Mouse (Mus musculus) heart, adult 2 months (tissue): Measurements from ENCODE around the gene Amigo3.

Experiments
- CTCF ChIP-seq: fragments of 200-600 bp; IDR thresholded peaks from 2 replicates; pipeline ENCODE4 v1.8.1; 2022; ENCODE audit warnings: antibody characterized with exemption, mild to moderate bottlenecking, moderate library complexity
- EP300 ChIP-seq: fragments of 200-500 bp; IDR thresholded peaks from 2 replicates; pipeline ENCODE4 v1.6.1; 2011; ENCODE audit warnings: low read depth, low read length, control low read depth; ENCODE audit not compliant: insufficient read depth
- POLR2A ChIP-seq: fragments of 200-500 bp; IDR thresholded peaks from 2 replicates; pipeline ENCODE4 v1.6.1; 2011; ENCODE audit warnings: mild to moderate bottlenecking, low read depth, low read length, control low read depth; ENCODE audit not compliant: insufficient read depth

DNA sequence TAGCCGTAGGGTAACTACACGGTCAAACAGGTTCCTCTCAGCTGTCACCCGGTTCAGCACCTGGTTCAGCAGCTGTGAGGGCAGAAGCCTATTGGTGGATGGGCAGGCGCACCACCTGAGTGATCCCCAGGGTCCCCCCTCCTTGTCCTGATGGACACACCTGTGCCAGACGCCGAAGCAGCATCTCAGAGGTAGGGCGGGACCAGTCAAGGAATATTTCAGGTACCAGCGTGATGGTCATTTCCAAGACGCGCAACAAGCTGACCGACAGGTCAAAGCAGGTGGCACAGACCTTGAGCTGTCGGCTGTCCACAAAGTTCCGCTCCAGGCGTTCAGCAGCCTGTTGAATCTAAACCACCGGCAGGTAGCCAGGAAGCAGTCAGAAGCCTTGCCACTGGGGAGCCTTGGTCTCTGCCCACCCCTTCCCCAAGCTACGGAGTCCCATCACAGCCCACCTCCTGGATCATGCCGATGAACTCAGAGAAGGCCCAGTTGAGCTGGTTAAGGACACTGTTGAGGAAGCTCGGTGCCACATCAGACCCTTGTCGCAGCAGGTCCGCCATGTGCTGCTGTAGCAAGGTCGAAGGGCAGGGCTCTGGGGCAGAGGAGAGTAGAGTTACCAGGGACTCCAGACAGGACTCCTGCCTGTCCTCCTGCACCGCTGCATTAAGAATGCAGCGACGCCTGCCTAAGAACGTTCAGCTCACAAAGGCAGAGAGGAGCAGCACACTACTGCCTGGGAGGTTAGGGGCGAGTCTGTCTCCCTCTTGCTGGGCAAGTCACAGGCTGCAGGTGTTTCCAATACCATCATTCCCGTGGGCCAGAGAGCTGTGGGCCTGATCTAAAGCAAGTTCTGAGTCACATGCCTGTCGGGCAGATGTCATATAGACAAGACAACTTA lies 3.7 kb downstream of the Amigo3 start:
- TF ChIP-seq CTCF (no peak), POLR2A (no peak), EP300 (no peak)
